Mouse (Mus musculus) neural tube, embryonic 11.5 days (tissue): ENCODE measurements at regions not wholly inside any gene's neighbourhood (a gene's known extent, or its start where the extent isn't known, plus 50 kb on each side); places are given as distances from the start of the nearest gene placed in this dataset.

Experiments used
- ATAC-seq: fragments of 200-750 bp; cut with Nextera tagmentation; 2 replicates; pipeline ENCODE4 v1.8.0; 2017; ENCODE audit warnings: moderate number of reproducible peaks, mild to moderate bottlenecking, moderate TSS enrichment, moderate library complexity; ENCODE audit not compliant: insufficient read depth, low FRiP score, low TSS enrichment
- DNase-seq: peaks from one replicate; pipeline ENCODE4 v3.0.0-alpha.2; 2015; ENCODE audit warnings: low spot score
- H3K27ac ChIP-seq: fragments of 300-500 bp; sonication (generic); 2 replicates; pipeline ENCODE4 v1.5.1; 2014; ENCODE audit warnings: low read depth, mild to moderate bottlenecking, low read length
- H3K27me3 ChIP-seq: fragments of 300-500 bp; sonication (generic); 2 replicates; pipeline ENCODE4 v1.6.1; 2014; ENCODE audit warnings: mild to moderate bottlenecking, low read length, mixed read lengths; ENCODE audit not compliant: control insufficient read depth, insufficient read depth
- H3K36me3 ChIP-seq: fragments of 300-500 bp; sonication (generic); 2 replicates; pipeline ENCODE4 v1.6.1; 2014; ENCODE audit warnings: mild to moderate bottlenecking, low read length, moderate library complexity, mixed read lengths; ENCODE audit not compliant: control insufficient read depth, insufficient read depth
- H3K4me1 ChIP-seq: fragments of 300-500 bp; sonication (generic); 2 replicates; pipeline ENCODE4 v1.6.1; 2014; ENCODE audit warnings: low read length, mixed read lengths; ENCODE audit not compliant: control insufficient read depth, insufficient read depth
- H3K4me2 ChIP-seq: fragments of 300-500 bp; sonication (generic); 2 replicates; pipeline ENCODE4 v1.6.1; 2014; ENCODE audit warnings: low read depth, mild to moderate bottlenecking, moderate library complexity
- H3K4me3 ChIP-seq: fragments of 300-500 bp; sonication (generic); 2 replicates; pipeline ENCODE4 v1.5.1; 2014; ENCODE audit warnings: low read depth, low read length
- H3K9ac ChIP-seq: fragments of 300-500 bp; sonication (generic); 2 replicates; pipeline ENCODE4 v1.6.1; 2014; ENCODE audit warnings: mild to moderate bottlenecking, low read length
- H3K9me3 ChIP-seq: fragments of 300-500 bp; sonication (generic); 2 replicates; pipeline ENCODE4 v1.6.1; 2016; ENCODE audit warnings: low read length; ENCODE audit not compliant: control insufficient read depth
- WGBS: fragments of 180-500 bp; shearing (Covaris S2); extraction: QIAGEN DNeasy Blood & Tissue Kit; methylation state at CpG from one replicate; pipeline ENCODE4 v1.1.7; 2014; 5-methylcytosine and 5-hydroxymethylcytosine counted together

DNA sequence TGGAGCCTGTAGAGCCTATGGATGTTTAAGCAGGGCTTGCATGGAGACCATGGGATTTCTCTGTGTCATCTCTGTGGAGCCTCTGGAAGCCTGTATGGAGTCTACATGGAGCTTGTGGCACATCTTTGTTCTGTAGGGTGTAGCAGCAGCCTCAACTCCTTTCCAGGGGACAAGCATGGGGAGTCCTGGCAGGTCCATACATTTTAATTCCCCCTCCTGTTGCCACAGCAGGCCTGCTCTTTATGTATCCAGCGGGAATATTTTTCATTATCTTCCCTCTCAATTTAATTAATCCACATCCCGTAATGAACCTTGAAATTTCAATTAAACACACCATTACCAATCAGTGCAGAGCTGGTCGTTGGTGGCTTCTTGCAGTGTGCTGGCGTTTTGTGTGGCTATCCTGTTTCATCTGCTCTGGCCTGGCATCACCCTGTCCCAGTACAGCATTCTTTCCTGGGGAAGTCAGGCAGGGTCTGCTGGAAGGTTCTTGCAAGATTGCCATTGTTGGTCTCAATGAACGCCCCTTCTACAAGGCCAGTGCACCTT, 81.8 kb upstream of the Hdac4 start:
- no peak overlapping the region for H3K4me2 ChIP-seq
- no peak for DNase-seq
- ATAC-seq, result no peak
- H3K36me3 ChIP-seq, result no peaks in the 10 kb centered on the region
- H3K27ac ChIP-seq, result no peak overlapping the region
- 76% methylated on average over 5 of the region's 5 CpGs for WGBS
- H3K9me3 ChIP-seq, result no peaks in the 10 kb centered on the region
- H3K4me3 ChIP-seq, result no peak overlapping the region
- no peaks in the 10 kb centered on the region for H3K27me3 ChIP-seq
- H3K4me1 ChIP-seq, result peaks cover under 1% of the 10 kb centered on the region; the same call in 1 of the 2 replicates
- H3K9ac ChIP-seq, result no peak overlapping the region

DNA sequence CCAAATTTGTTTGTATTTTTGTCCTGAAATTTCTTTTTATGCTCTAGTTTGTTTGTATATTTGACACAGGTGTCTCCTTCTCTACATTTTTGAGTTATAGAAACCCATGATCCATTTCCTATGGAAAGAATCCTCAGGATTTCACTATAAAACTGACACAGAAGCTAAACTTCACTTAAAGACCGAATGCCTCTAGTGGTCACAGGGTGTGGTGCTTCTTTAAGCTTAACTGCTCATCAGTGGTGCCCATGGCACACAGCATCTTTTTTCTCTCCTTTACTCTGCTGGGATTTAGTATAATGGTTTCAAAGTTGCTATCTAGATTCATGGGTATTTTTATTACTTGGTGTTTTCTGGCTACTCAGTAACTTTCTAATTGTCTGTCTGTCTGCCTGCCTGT, 79.9 kb upstream of the Hdac4 start:
- DNase-seq (no peak), ATAC-seq (no peak)
- 77% methylated on average over 1 of the region's 1 CpGs for WGBS
- Histone ChIP-seq H3K4me1 (peaks cover 10% of the 10 kb centered on the region; the same call in 1 of the 2 replicates), H3K27me3 (no peaks in the 10 kb centered on the region), H3K36me3 (no peaks in the 10 kb centered on the region), H3K27ac (no peak overlapping the region), H3K4me3 (no peak overlapping the region), H3K9me3 (no peaks in the 10 kb centered on the region), H3K9ac (no peak overlapping the region), H3K4me2 (no peak overlapping the region)

DNA sequence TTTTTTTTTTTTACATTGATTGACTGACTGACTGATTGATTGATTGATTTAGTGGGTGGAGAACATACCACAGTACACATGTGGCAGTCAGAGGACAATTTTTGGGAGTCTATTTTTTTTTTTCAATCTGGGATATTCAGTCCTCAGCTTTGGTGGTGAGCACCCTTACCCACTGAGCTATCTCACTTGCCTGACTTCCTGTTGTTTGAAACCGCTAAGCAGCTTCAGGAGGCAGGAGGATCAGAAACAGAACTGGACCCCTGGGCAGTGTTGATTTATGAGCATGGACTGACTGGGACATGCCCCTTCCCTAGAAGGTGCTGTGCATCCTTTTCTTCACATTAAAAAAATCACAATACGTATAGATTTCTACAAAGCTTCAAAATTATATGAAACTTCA, 78.3 kb upstream of the Hdac4 start:
- Histone ChIP-seq H3K4me1 (peaks cover 10% of the 10 kb centered on the region; the same call in 1 of the 2 replicates), H3K27ac (no peak overlapping the region), H3K4me2 (no peak overlapping the region), H3K9ac (no peak overlapping the region), H3K4me3 (no peak overlapping the region), H3K9me3 (no peaks in the 10 kb centered on the region), H3K36me3 (no peaks in the 10 kb centered on the region), H3K27me3 (no peaks in the 10 kb centered on the region)
- ATAC-seq, result no peak
- DNase-seq, result no peak
- 86% methylated on average over 2 of the region's 2 CpGs for WGBS

DNA sequence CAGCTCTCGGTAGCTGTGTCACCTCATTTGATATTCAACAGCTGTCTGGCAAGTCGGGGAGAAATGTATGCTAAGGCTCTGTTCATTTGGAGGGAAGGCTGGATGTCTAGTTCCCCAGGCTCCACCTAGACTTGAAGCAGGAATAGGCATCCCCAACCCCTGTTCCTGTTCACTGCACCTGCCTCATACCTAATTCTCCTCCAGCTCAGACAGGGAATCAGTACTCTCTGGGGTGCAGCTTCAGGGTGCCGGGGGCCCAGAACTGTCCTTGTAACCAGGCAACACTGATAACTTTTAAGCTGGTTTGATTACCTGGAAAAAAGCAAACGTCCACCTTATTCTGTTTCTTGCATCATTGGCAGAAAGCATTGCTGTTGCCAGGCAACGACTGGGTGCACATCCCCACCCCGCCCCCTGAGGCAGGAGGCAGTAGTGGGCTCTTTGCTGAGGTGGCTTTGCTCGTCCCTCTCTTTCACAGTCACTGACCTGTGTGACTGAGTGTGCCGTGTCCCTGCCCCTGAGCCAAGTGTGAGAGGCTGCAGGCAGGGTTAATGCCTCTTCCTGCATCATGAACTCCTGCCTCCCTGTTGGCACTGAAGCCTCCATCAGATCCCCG, 76.3 kb upstream of the Hdac4 start:
- Histone ChIP-seq H3K27ac (no peak overlapping the region), H3K4me1 (peaks cover 10% of the 10 kb centered on the region; the same call in 1 of the 2 replicates), H3K27me3 (no peaks in the 10 kb centered on the region), H3K4me3 (no peak overlapping the region), H3K9me3 (no peaks in the 10 kb centered on the region), H3K9ac (no peak overlapping the region), H3K36me3 (no peaks in the 10 kb centered on the region), H3K4me2 (no peak overlapping the region)
- ATAC-seq (no peak), DNase-seq (no peak)
- 52% methylated on average over 9 of the region's 9 CpGs for WGBS

DNA sequence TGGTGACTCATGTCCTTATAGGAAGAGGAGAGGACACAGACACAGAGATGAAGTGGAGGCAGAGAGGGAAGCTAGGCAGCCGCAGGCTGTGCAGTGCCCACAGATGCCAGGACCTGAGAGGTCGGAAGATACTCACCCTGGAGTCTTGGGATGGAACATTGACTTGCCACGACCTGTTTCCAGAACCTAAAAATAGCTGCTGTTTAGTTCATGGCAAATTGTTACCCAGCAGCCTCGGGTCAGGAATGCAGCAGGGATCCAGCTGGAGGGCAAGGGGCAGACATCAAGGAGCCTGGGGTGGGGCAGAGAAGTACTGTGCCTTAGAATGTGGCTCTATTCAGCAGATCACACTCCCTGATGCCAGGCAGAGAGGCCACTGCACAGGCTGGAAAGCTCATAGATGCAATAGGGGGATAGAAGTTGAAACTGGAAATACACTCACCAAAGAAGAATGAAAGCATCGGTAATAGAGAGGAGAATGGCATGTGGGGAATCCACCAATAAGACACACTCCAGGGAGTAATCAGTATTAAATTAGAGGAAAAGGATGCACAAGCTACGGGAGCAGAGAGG, 75.1 kb upstream of the Hdac4 start:
- no peaks in the 10 kb centered on the region for H3K36me3 ChIP-seq
- no peaks in the 10 kb centered on the region for H3K27me3 ChIP-seq
- WGBS, result 60% methylated on average over 6 of the region's 6 CpGs
- H3K4me3 ChIP-seq, result no peak overlapping the region
- no peak overlapping the region for H3K9ac ChIP-seq
- H3K4me1 ChIP-seq, result peaks cover 10% of the 10 kb centered on the region; the same call in 1 of the 2 replicates
- no peaks in the 10 kb centered on the region for H3K9me3 ChIP-seq
- H3K4me2 ChIP-seq, result no peak overlapping the region
- H3K27ac ChIP-seq, result no peak overlapping the region
- DNase-seq (no peak), ATAC-seq (no peak)

DNA sequence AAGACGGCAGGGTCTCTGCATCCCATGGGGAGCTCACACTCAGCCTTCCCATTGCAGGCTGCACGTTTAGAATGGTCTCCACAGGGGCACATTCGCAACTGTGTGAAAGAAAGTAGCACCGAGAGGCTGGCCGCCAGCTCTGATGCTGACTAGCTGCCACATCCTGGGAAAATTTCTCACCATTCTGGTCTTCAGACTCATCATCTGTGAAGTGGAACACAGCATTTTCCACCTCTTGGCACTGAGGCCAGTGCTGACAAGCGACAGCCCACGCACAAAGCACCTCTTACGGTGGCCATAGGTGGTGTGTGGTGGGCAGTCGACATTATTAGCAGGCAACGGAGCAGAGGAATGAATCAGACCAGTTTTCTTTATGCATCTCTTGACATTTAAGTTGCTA, 74.0 kb upstream of the Hdac4 start:
- no peak for DNase-seq
- H3K27me3 ChIP-seq, result no peaks in the 10 kb centered on the region
- 57% methylated on average over 10 of the region's 10 CpGs for WGBS

DNA sequence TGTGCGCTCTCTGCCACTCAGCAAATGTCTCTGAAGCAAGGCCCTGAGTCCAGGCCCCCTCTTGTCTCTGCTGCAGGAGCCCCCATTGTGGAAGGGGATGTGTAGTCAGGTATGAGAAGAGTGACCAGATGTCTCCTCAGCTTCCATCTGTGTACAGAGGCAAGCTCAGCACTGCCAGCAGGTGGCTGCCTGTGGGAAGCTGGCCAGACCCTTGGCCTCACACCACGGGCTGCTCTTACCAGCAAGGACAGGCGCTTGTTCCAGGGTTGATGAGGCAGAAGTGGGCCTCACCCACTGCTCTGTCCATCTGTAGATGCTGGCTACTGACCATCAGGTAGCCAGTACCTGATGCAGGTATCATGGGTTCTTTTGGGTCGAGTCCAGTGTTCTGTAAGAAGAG, 69.4 kb upstream of the Hdac4 start:
- Histone ChIP-seq H3K9ac (no peak overlapping the region), H3K9me3 (no peaks in the 10 kb centered on the region), H3K27ac (no peak overlapping the region), H3K4me3 (no peak overlapping the region), H3K4me1 (no peaks in the 10 kb centered on the region), H3K4me2 (no peak overlapping the region), H3K27me3 (no peaks in the 10 kb centered on the region), H3K36me3 (no peaks in the 10 kb centered on the region)
- ATAC-seq (no peak), DNase-seq (no peak)
- 80% methylated on average over 4 of the region's 4 CpGs for WGBS

More for the DNA sequence above, 74.0 kb upstream of the Hdac4 start:
- Histone ChIP-seq H3K9me3 (no peaks in the 10 kb centered on the region), H3K36me3 (no peaks in the 10 kb centered on the region), H3K9ac (no peak overlapping the region), H3K4me1 (peaks cover 10% of the 10 kb centered on the region; the same call in 1 of the 2 replicates), H3K4me2 (no peak overlapping the region), H3K27ac (no peak overlapping the region), H3K4me3 (no peak overlapping the region)
- ATAC-seq, result no peak

DNA sequence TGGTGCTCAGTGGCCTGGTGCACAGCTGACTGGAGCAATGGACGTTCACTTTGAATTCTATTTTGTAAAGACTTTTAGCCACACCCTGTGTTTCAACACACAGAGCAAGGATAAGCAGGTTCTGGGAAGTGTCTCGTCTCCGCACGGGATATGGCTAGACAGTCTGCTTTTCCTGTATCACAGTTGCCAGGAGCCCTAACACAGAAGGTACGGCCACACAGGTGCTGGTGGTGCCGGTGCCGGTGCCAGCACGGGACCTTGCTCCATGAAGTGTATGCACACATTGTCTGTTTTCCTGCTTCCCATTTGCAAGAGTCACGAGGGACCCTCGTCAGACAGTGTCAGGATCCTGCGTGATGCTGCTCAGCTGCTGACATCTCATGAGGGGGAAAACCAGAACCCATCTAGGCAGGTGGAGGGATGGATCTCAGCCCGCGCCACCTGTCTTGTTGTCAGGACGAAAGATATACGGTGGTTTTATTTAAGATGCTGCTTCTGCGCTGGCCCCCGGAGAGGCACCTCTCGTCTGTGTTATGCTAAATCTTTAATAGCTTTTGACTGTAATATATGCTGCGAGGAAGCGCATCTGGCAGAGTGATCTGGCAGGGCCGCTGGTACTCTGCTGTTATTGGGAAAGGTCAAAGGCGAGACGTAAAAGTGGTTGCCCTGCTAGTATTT, 64.4 kb upstream of the Hdac4 start:
- Histone ChIP-seq H3K4me2 (no peak overlapping the region), H3K9me3 (no peaks in the 10 kb centered on the region), H3K4me1 (no peaks in the 10 kb centered on the region), H3K27ac (peak overlapping the region; percentile 67; the same call in 1 of the 2 replicates), H3K9ac (no peak overlapping the region), H3K36me3 (no peaks in the 10 kb centered on the region), H3K4me3 (no peak overlapping the region), H3K27me3 (no peaks in the 10 kb centered on the region)
- WGBS, result 63% methylated on average over 23 of the region's 23 CpGs
- DNase-seq (no peak), ATAC-seq (no peak)
